Mouse (Mus musculus): ENCODE results near the gene Smug1. TPM values are rescaled to one million over a fixed set of nuclear protein-coding genes. Genes with fewer than 3 reads are reported as not detected.

The Smug1 gene
- polyA plus RNA-seq, 1 experiment from 2014 or later: 14.1 TPM

- Histone ChIP-seq H3K9me3 (replicated peaks) (no peaks in the 10 kb centered on the region), H3K27ac (no peak overlapping the region), H3K36me3 (peaks cover 19% of the 10 kb centered on the region), H3K4me2 (no peak overlapping the region), H3K4me3 (no peak overlapping the region), H3K27me3 (no peaks in the 10 kb centered on the region), H3K9ac (no peak overlapping the region), H3K4me1 (replicated peaks) (peaks cover 2% of the 10 kb centered on the region; the same call in 1 of the 2 replicates)
- ATAC-seq (replicated peaks; ENCODE audit: insufficient number of reproducible peaks, insufficient read depth, low FRiP score, low read depth): no peak
- WGBS: 81% methylated on average over 7 of the region's 7 CpGs
Measured at GRCm38 (mm10) chr15:103190083-103190482, 23.2 kb upstream of the Smug1 start.

- Histone ChIP-seq H3K27me3 (peaks cover 16% of the 10 kb centered on the region), H3K4me1 (replicated peaks) (peaks cover 13% of the 10 kb centered on the region), H3K27ac (no peak overlapping the region), H3K36me3 (peaks cover 8% of the 10 kb centered on the region), H3K4me3 (no peak overlapping the region), H3K9ac (no peak overlapping the region), H3K9me3 (replicated peaks) (no peaks in the 10 kb centered on the region), H3K4me2 (no peak overlapping the region)
- WGBS: 76% methylated on average over 6 of the region's 6 CpGs
- no peak for ATAC-seq (replicated peaks; ENCODE audit: insufficient number of reproducible peaks, insufficient read depth, low FRiP score, low read depth)
Measured at GRCm38 (mm10) chr15:103187803-103188202, 20.9 kb upstream of the Smug1 start.

- no peak overlapping the region for H3K27ac ChIP-seq
- no peaks in the 10 kb centered on the region for H3K9me3 ChIP-seq (replicated peaks)
- no peak overlapping the region for H3K9ac ChIP-seq
- H3K4me2 ChIP-seq: no peak overlapping the region
- peaks cover 19% of the 10 kb centered on the region for H3K4me1 ChIP-seq (replicated peaks)
- no peaks in the 10 kb centered on the region for H3K36me3 ChIP-seq
- H3K4me3 ChIP-seq: no peak overlapping the region
- no peak for ATAC-seq (replicated peaks; ENCODE audit: insufficient number of reproducible peaks, insufficient read depth, low FRiP score, low read depth)
- WGBS: 39% methylated on average over 19 of the region's 19 CpGs
- peaks cover 31% of the 10 kb centered on the region for H3K27me3 ChIP-seq
Measured at GRCm38 (mm10) chr15:103185462-103186198, 18.7 kb upstream of the Smug1 start.

GRCm38 (mm10) chr15:103183651-103184610 is 17.0 kb upstream of the Smug1 start:
- H3K9me3 ChIP-seq (replicated peaks): no peaks in the 10 kb centered on the region
- H3K4me1 ChIP-seq (replicated peaks): peaks cover 19% of the 10 kb centered on the region
- H3K4me2 ChIP-seq: peak overlapping the region; percentile 82
- H3K27me3 ChIP-seq: peaks cover 48% of the 10 kb centered on the region
- WGBS: 15% methylated on average over 25 of the region's 25 CpGs
- no peaks in the 10 kb centered on the region for H3K36me3 ChIP-seq
- peak overlapping the region; percentile 47 for H3K4me3 ChIP-seq
- no peak overlapping the region for H3K27ac ChIP-seq
- peak; percentile 18; the same call in 1 of the 2 replicates for ATAC-seq (replicated peaks; ENCODE audit: insufficient number of reproducible peaks, insufficient read depth, low FRiP score, low read depth)
- 0 out of 2 replicates have a peak overlapping the region, but pooled peaks have one; percentile 21 for H3K9ac ChIP-seq

GRCm38 (mm10) chr15:103183135-103183534 is 16.2 kb upstream of the Smug1 start:
- Histone ChIP-seq H3K27me3 (peaks cover 56% of the 10 kb centered on the region), H3K27ac (no peak overlapping the region), H3K4me2 (peak overlapping the region; percentile 82), H3K9ac (0 out of 2 replicates have a peak overlapping the region, but pooled peaks have one; percentile 2), H3K4me1 (replicated peaks) (peaks cover 19% of the 10 kb centered on the region), H3K36me3 (no peaks in the 10 kb centered on the region), H3K9me3 (replicated peaks) (no peaks in the 10 kb centered on the region), H3K4me3 (peak overlapping the region; percentile 47)
- 0 out of 2 replicates have a peak, but pooled peaks have one; percentile 16 for ATAC-seq (replicated peaks; ENCODE audit: insufficient number of reproducible peaks, insufficient read depth, low FRiP score, low read depth)
- WGBS: under 1% methylated on average over 21 of the region's 21 CpGs

GRCm38 (mm10) chr15:103182166-103182790 is 15.4 kb upstream of the Smug1 start:
- peaks cover 26% of the 10 kb centered on the region for H3K4me1 ChIP-seq (replicated peaks)
- peak overlapping the region; percentile 82 for H3K4me2 ChIP-seq
- H3K27me3 ChIP-seq: peaks cover 64% of the 10 kb centered on the region
- 1% methylated on average over 23 of the region's 48 CpGs for WGBS
- ATAC-seq (replicated peaks; ENCODE audit: insufficient number of reproducible peaks, insufficient read depth, low FRiP score, low read depth): peak; percentile 54
- H3K27ac ChIP-seq: no peak overlapping the region
- H3K4me3 ChIP-seq: peak overlapping the region; percentile 47
- no peaks in the 10 kb centered on the region for H3K36me3 ChIP-seq
- H3K9ac ChIP-seq: no peak overlapping the region
- H3K9me3 ChIP-seq (replicated peaks): no peaks in the 10 kb centered on the region

GRCm38 (mm10) chr15:103180406-103180805 is 13.5 kb upstream of the Smug1 start:
- H3K4me2 ChIP-seq: no peak overlapping the region
- H3K27ac ChIP-seq: no peak overlapping the region
- peaks cover 82% of the 10 kb centered on the region for H3K27me3 ChIP-seq
- H3K9ac ChIP-seq: no peak overlapping the region
- peaks cover 31% of the 10 kb centered on the region for H3K4me1 ChIP-seq (replicated peaks)
- H3K9me3 ChIP-seq (replicated peaks): no peaks in the 10 kb centered on the region
- H3K36me3 ChIP-seq: no peaks in the 10 kb centered on the region
- no peak for ATAC-seq (replicated peaks; ENCODE audit: insufficient number of reproducible peaks, insufficient read depth, low FRiP score, low read depth)
- H3K4me3 ChIP-seq: no peak overlapping the region

GRCm38 (mm10) chr15:103178767-103179166 is 11.9 kb upstream of the Smug1 start:
- peaks cover 27% of the 10 kb centered on the region for H3K4me1 ChIP-seq (replicated peaks)
- WGBS: 93% methylated on average over 1 of the region's 1 CpGs
- ATAC-seq (replicated peaks; ENCODE audit: insufficient number of reproducible peaks, insufficient read depth, low FRiP score, low read depth): no peak
- H3K9ac ChIP-seq: no peak overlapping the region
- H3K27ac ChIP-seq: no peak overlapping the region
- no peak overlapping the region for H3K4me2 ChIP-seq
- no peaks in the 10 kb centered on the region for H3K36me3 ChIP-seq
- H3K4me3 ChIP-seq: no peak overlapping the region
- H3K9me3 ChIP-seq (replicated peaks): no peaks in the 10 kb centered on the region
- H3K27me3 ChIP-seq: peaks cover 93% of the 10 kb centered on the region

GRCm38 (mm10) chr15:103178137-103178536 is 11.2 kb upstream of the Smug1 start:
- Histone ChIP-seq H3K4me2 (no peak overlapping the region), H3K36me3 (no peaks in the 10 kb centered on the region), H3K4me3 (no peak overlapping the region), H3K27me3 (peaks cover 93% of the 10 kb centered on the region), H3K27ac (no peak overlapping the region), H3K9ac (no peak overlapping the region), H3K9me3 (replicated peaks) (no peaks in the 10 kb centered on the region), H3K4me1 (replicated peaks) (peaks cover 21% of the 10 kb centered on the region)
- WGBS: 9% methylated on average over 12 of the region's 12 CpGs
- no peak for ATAC-seq (replicated peaks; ENCODE audit: insufficient number of reproducible peaks, insufficient read depth, low FRiP score, low read depth)

- H3K4me3 ChIP-seq: no peak overlapping the region
- no peaks in the 10 kb centered on the region for H3K36me3 ChIP-seq
- no peak for ATAC-seq (replicated peaks; ENCODE audit: insufficient number of reproducible peaks, insufficient read depth, low FRiP score, low read depth)
- no peak overlapping the region for H3K27ac ChIP-seq
- WGBS: 5% methylated on average over 12 of the region's 12 CpGs
- H3K4me1 ChIP-seq (replicated peaks): peaks cover 16% of the 10 kb centered on the region
- H3K27me3 ChIP-seq: peaks cover 94% of the 10 kb centered on the region
- no peaks in the 10 kb centered on the region for H3K9me3 ChIP-seq (replicated peaks)
- no peak overlapping the region for H3K9ac ChIP-seq
- H3K4me2 ChIP-seq: peak overlapping the region; percentile 38
Measured at GRCm38 (mm10) chr15:103177611-103178041, 10.7 kb upstream of the Smug1 start.
